Mouse (Mus musculus): ENCODE data around the gene Brinp2. TPM values are rescaled to one million over a fixed set of nuclear protein-coding genes. Genes with fewer than 3 reads are reported as not detected.

Gene Brinp2
- polyA plus RNA-seq, 1 experiment from 2014 or later, result 0.96 TPM

- Histone ChIP-seq H3K4me3 (no peak overlapping the region), H3K27ac (no peak overlapping the region), H3K4me1 (no peaks in the 10 kb centered on the region), H3K4me2 (no peak overlapping the region), H3K9me3 (no peaks in the 10 kb centered on the region), H3K27me3 (no peaks in the 10 kb centered on the region), H3K36me3 (no peaks in the 10 kb centered on the region), H3K9ac (no peak overlapping the region)
- ATAC-seq (ENCODE audit: insufficient number of reproducible peaks, insufficient read depth, low FRiP score, low TSS enrichment, low read depth), result no peak
- 59% methylated on average over 9 of the region's 9 CpGs for WGBS
Observed at GRCm38 (mm10) chr1:158215581-158215980, 140.5 kb downstream of the Brinp2 start.

- Histone ChIP-seq H3K9me3 (no peaks in the 10 kb centered on the region), H3K4me3 (no peak overlapping the region), H3K9ac (no peak overlapping the region), H3K4me1 (no peaks in the 10 kb centered on the region), H3K4me2 (no peak overlapping the region), H3K36me3 (no peaks in the 10 kb centered on the region), H3K27ac (no peak overlapping the region), H3K27me3 (no peaks in the 10 kb centered on the region)
- WGBS, result 47% methylated on average over 5 of the region's 5 CpGs
- ATAC-seq (ENCODE audit: insufficient number of reproducible peaks, insufficient read depth, low FRiP score, low TSS enrichment, low read depth), result no peak
Observed at GRCm38 (mm10) chr1:158214743-158215142, 141.4 kb downstream of the Brinp2 start.

GRCm38 (mm10) chr1:158213736-158214135 lies 142.4 kb downstream of the Brinp2 start:
- no peaks in the 10 kb centered on the region for H3K27me3 ChIP-seq
- H3K4me3 ChIP-seq, result no peak overlapping the region
- 0 out of 2 replicates have a peak, but pooled peaks have one; percentile 43 for ATAC-seq (ENCODE audit: insufficient number of reproducible peaks, insufficient read depth, low FRiP score, low TSS enrichment, low read depth)

GRCm38 (mm10) chr1:158207620-158208019 lies 148.5 kb downstream of the Brinp2 start:
- Histone ChIP-seq H3K27ac (no peak overlapping the region), H3K9me3 (no peaks in the 10 kb centered on the region), H3K4me3 (no peak overlapping the region), H3K9ac (no peak overlapping the region), H3K36me3 (no peaks in the 10 kb centered on the region), H3K27me3 (no peaks in the 10 kb centered on the region), H3K4me1 (no peaks in the 10 kb centered on the region), H3K4me2 (no peak overlapping the region)
- WGBS, result 70% methylated on average over 2 of the region's 2 CpGs
- ATAC-seq (ENCODE audit: insufficient number of reproducible peaks, insufficient read depth, low FRiP score, low TSS enrichment, low read depth), result no peak

More at GRCm38 (mm10) chr1:158213736-158214135, 142.4 kb downstream of the Brinp2 start:
- no peaks in the 10 kb centered on the region for H3K9me3 ChIP-seq
- no peaks in the 10 kb centered on the region for H3K4me1 ChIP-seq
- no peaks in the 10 kb centered on the region for H3K36me3 ChIP-seq
- H3K4me2 ChIP-seq, result no peak overlapping the region
- no peak overlapping the region for H3K9ac ChIP-seq
- peak overlapping the region; percentile 77 for H3K27ac ChIP-seq
- WGBS, result 61% methylated on average over 4 of the region's 4 CpGs

GRCm38 (mm10) chr1:158202932-158203331 lies 153.2 kb downstream of the Brinp2 start:
- WGBS, result 67% methylated on average over 2 of the region's 2 CpGs
- no peak for ATAC-seq (ENCODE audit: insufficient number of reproducible peaks, insufficient read depth, low FRiP score, low TSS enrichment, low read depth)
- Histone ChIP-seq H3K4me1 (no peaks in the 10 kb centered on the region), H3K4me3 (no peak overlapping the region), H3K27ac (no peak overlapping the region), H3K4me2 (no peak overlapping the region), H3K9me3 (no peaks in the 10 kb centered on the region), H3K9ac (no peak overlapping the region), H3K36me3 (no peaks in the 10 kb centered on the region), H3K27me3 (no peaks in the 10 kb centered on the region)

Other genes with a start within 250 kb of the Brinp2 start
- gene Astn1, start 5.9 kb upstream of the Brinp2 start, polyA plus RNA-seq (2015; fragmentation: Nextera tagmentation; extraction: Ambion mirVana), result 5.6 and 5.9 TPM in 2 replicates